ENCODE assay signal across 8 mouse cellular contexts in the genomic region with DNA sequence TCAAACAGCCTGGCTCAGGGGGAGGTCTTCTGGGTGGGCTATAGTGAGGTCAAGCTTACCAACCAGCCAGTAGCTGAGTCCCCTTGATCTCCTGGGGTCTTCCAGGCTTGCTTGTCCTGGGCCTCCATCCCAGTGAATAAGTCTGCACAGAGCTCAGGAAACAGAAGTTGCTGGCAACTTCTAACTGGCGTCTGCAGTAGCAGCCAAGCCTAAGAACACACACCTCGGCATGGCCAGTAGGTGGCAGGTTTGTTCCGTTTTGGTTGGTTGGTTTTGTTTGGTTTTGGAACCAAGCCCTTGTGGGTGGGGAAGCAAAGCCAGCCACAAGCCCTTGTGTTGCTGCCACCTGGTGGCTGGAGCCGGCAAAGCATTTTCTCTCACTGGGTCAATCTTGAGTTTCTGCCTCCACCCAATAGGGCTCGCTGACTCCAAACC. TPM values are rescaled to one million over a fixed set of nuclear protein-coding genes. Genes with fewer than 3 reads are reported as not detected.
A peak's percentile ranks its signal among the peaks of the same experiment; 100 is the strongest.
DNase-seq lines count a peak whose midpoint lies in the region; ATAC-seq lines count a peak whose summit lies in the region.

No protein-coding gene starts in this region.

- no peak overlapping the region; the same call in none of the 2 replicates for H3K4me3 ChIP-seq in embryonic facial prominence, embryonic 10.5 days
- no peak overlapping the region for H3K4me3 ChIP-seq in intestine, embryonic 16.5 days (ENCODE audit: low read length)
- H3K4me3 ChIP-seq in midbrain, embryonic 10.5 days = no peak overlapping the region

- WGBS in embryonic facial prominence, embryonic 10.5 days = 2% methylated on average over 5 of the region's 5 CpGs
- 0% methylated on average over 5 of the region's 5 CpGs for WGBS in intestine, embryonic 16.5 days
- 1% methylated on average over 5 of the region's 5 CpGs for WGBS in midbrain, embryonic 10.5 days

- H3K9ac ChIP-seq in intestine, embryonic 16.5 days (ENCODE audit: low read depth, low read length) = peak overlapping the region; percentile 43; the same call in 1 of the 2 replicates

- H3K27ac ChIP-seq in embryonic facial prominence, embryonic 10.5 days (replicated peaks) = peak overlapping the region; percentile 76
- H3K27ac ChIP-seq in intestine, embryonic 16.5 days (ENCODE audit: low read length) = 0 out of 2 replicates have a peak overlapping the region, but pooled peaks have one; percentile 5
- H3K27ac ChIP-seq in midbrain, embryonic 10.5 days (replicated peaks) = peak overlapping the region; percentile 73

- H3K36me3 ChIP-seq in embryonic facial prominence, embryonic 10.5 days (replicated peaks) = peaks cover 56% of the 10 kb centered on the region
- no peaks in the 10 kb centered on the region for H3K36me3 ChIP-seq in intestine, embryonic 16.5 days (ENCODE audit: control insufficient read depth, insufficient read depth, low read length)
- peaks cover 78% of the 10 kb centered on the region for H3K36me3 ChIP-seq in midbrain, embryonic 10.5 days

- peaks cover 48% of the 10 kb centered on the region for H3K4me1 ChIP-seq in embryonic facial prominence, embryonic 10.5 days
- peaks cover 30% of the 10 kb centered on the region for H3K4me1 ChIP-seq in intestine, embryonic 16.5 days (ENCODE audit: control insufficient read depth, insufficient read depth, low read length)
- peaks cover 55% of the 10 kb centered on the region for H3K4me1 ChIP-seq in midbrain, embryonic 10.5 days

- no peaks in the 10 kb centered on the region for H3K9me3 ChIP-seq in embryonic facial prominence, embryonic 10.5 days
- no peaks in the 10 kb centered on the region for H3K9me3 ChIP-seq in intestine, embryonic 16.5 days (ENCODE audit: control insufficient read depth, low read length)
- H3K9me3 ChIP-seq in midbrain, embryonic 10.5 days (replicated peaks) = no peaks in the 10 kb centered on the region

- peaks cover 17% of the 10 kb centered on the region for H3K27me3 ChIP-seq in embryonic facial prominence, embryonic 10.5 days (replicated peaks; ENCODE audit: low read depth, poor library complexity, severe bottlenecking)
- H3K27me3 ChIP-seq in intestine, embryonic 16.5 days (replicated peaks; ENCODE audit: control insufficient read depth, insufficient read depth, low read length) = no peaks in the 10 kb centered on the region
- no peaks in the 10 kb centered on the region for H3K27me3 ChIP-seq in midbrain, embryonic 10.5 days (ENCODE audit: low read depth, poor library complexity, severe bottlenecking)

- H3K4me2 ChIP-seq in intestine, embryonic 16.5 days (ENCODE audit: low read depth, low read length) = no peak overlapping the region

- intact Hi-C loops in left cerebral cortex, postnatal 25 days (cut with DNase I) = loop anchor here (1.0 kb wide), 1 partner anchor 107 kb away; no protein-coding TSS in a partner anchor

- DNase-seq in adrenal gland, postnatal 10 days = peak; percentile 98
- peak; percentile 96 for DNase-seq in embryonic facial prominence, embryonic 10.5 days (ENCODE audit: low spot score)
- peak; percentile 88 for DNase-seq in gonadal fat pad, adult 2 months (ENCODE audit: low read depth)
- peak; percentile 94 to 98 for DNase-seq in left cerebral cortex, postnatal 25 days (ENCODE audit: low spot score in 2 of 2)
- DNase-seq in midbrain, embryonic 10.5 days (ENCODE audit: low spot score) = peak; percentile 97
- peak; percentile 93 for DNase-seq in right cerebral cortex, postnatal 36 days (ENCODE audit: low spot score in 2 of 2)
- peak; percentile 90 to 96 for DNase-seq in urinary bladder, postnatal 4 days (ENCODE audit: low spot score in 2 of 2)

- peak; percentile 85 for ATAC-seq in intestine, embryonic 16.5 days

RNA-seq across cellular contexts. Expression of a gene that starts 5.5 kb away (rescaled TPM):
- 1 to 10 TPM; 6.0 to 6.4 TPM for total RNA-seq in adrenal gland, postnatal 10 days (2021)
- polyA plus RNA-seq in embryonic facial prominence, embryonic 10.5 days (2016; fragmentation: Nextera tagmentation; extraction: Ambion mirVana) = 97.9 and 100.0 TPM in 2 replicates
- 1.2 and 1.5 TPM in 2 replicates for polyA plus RNA-seq in gonadal fat pad, adult 2 months (2012; rRNA removed)
- polyA plus RNA-seq in intestine, embryonic 16.5 days (2015; fragmentation: Nextera tagmentation; extraction: Ambion mirVana) = 22.1 and 26.1 TPM in 2 replicates
- total RNA-seq in left cerebral cortex, postnatal 25 days (2021) = 10 to 100 TPM; 12.9 to 18.6 TPM
- polyA plus RNA-seq in midbrain, embryonic 10.5 days (2016; fragmentation: Nextera tagmentation; extraction: Ambion mirVana) = 93.3 and 105 TPM in 2 replicates

RNA-seq across cellular contexts. Expression of a gene that starts 24.4 kb away (rescaled TPM):
- not detected for total RNA-seq in adrenal gland, postnatal 10 days (2021)
- polyA plus RNA-seq in embryonic facial prominence, embryonic 10.5 days (2016; fragmentation: Nextera tagmentation; extraction: Ambion mirVana) = 0.22 TPM in 1 of 2 replicates, not detected in the other
- polyA plus RNA-seq in gonadal fat pad, adult 2 months (2012; rRNA removed) = 0.15 TPM in 1 of 2 replicates, not detected in the other
- polyA plus RNA-seq in intestine, embryonic 16.5 days (2015; fragmentation: Nextera tagmentation; extraction: Ambion mirVana) = not detected in 2 replicates
- total RNA-seq in left cerebral cortex, postnatal 25 days (2021) = under 1 TPM; 0.25 to 0.85 TPM
- 0.09 TPM in 1 of 2 replicates, not detected in the other for polyA plus RNA-seq in midbrain, embryonic 10.5 days (2016; fragmentation: Nextera tagmentation; extraction: Ambion mirVana)

RNA-seq across cellular contexts. Expression of a gene that starts 26.2 kb away (rescaled TPM):
- total RNA-seq in adrenal gland, postnatal 10 days (2021) = 10 to 100 TPM; 11.1 to 12.1 TPM
- polyA plus RNA-seq in embryonic facial prominence, embryonic 10.5 days (2016; fragmentation: Nextera tagmentation; extraction: Ambion mirVana) = 10.2 and 20.1 TPM in 2 replicates
- polyA plus RNA-seq in gonadal fat pad, adult 2 months (2012; rRNA removed) = 18.5 and 28.7 TPM in 2 replicates
- polyA plus RNA-seq in intestine, embryonic 16.5 days (2015; fragmentation: Nextera tagmentation; extraction: Ambion mirVana) = 2.6 and 3.0 TPM in 2 replicates
- total RNA-seq in left cerebral cortex, postnatal 25 days (2021) = 100 to 1,000 TPM; 160 to 168 TPM
- polyA plus RNA-seq in midbrain, embryonic 10.5 days (2016; fragmentation: Nextera tagmentation; extraction: Ambion mirVana) = 53.7 and 67.5 TPM in 2 replicates

RNA-seq across cellular contexts. Expression of a gene that starts 55.9 kb away (rescaled TPM):
- total RNA-seq in adrenal gland, postnatal 10 days (2021) = 100 to 1,000 TPM; 146 to 152 TPM
- polyA plus RNA-seq in embryonic facial prominence, embryonic 10.5 days (2016; fragmentation: Nextera tagmentation; extraction: Ambion mirVana) = 132 and 139 TPM in 2 replicates
- polyA plus RNA-seq in gonadal fat pad, adult 2 months (2012; rRNA removed) = 55.8 and 63.1 TPM in 2 replicates
- polyA plus RNA-seq in intestine, embryonic 16.5 days (2015; fragmentation: Nextera tagmentation; extraction: Ambion mirVana) = 166 and 168 TPM in 2 replicates
- 100 to 1,000 TPM; 207 to 212 TPM for total RNA-seq in left cerebral cortex, postnatal 25 days (2021)
- 179 and 187 TPM in 2 replicates for polyA plus RNA-seq in midbrain, embryonic 10.5 days (2016; fragmentation: Nextera tagmentation; extraction: Ambion mirVana)

Comparison
In these comparisons a context has a peak if more than half of its experiments do, and no peak if none do; other contexts are left out.
1. H3K27ac ChIP-seq: peak in every context shown above with its lines; median percentile 76 in embryonic facial prominence, embryonic 10.5 days; 73 in midbrain, embryonic 10.5 days; 5 in intestine, embryonic 16.5 days.